Mouse (Mus musculus): Measurements from ENCODE around the gene Khdc3. TPM values are rescaled to one million over a fixed set of nuclear protein-coding genes. Genes with fewer than 3 reads are reported as not detected.
"Not testable (repeated sequence)": the region's sequence is repeated elsewhere in the genome, so short reads cannot be mapped to it uniquely, and the experiment has no call there.

The Khdc3 gene
- total and polyA plus RNA-seq, 3 experiments = 0.17 to 0.86 (median 0.84) TPM

DNA sequence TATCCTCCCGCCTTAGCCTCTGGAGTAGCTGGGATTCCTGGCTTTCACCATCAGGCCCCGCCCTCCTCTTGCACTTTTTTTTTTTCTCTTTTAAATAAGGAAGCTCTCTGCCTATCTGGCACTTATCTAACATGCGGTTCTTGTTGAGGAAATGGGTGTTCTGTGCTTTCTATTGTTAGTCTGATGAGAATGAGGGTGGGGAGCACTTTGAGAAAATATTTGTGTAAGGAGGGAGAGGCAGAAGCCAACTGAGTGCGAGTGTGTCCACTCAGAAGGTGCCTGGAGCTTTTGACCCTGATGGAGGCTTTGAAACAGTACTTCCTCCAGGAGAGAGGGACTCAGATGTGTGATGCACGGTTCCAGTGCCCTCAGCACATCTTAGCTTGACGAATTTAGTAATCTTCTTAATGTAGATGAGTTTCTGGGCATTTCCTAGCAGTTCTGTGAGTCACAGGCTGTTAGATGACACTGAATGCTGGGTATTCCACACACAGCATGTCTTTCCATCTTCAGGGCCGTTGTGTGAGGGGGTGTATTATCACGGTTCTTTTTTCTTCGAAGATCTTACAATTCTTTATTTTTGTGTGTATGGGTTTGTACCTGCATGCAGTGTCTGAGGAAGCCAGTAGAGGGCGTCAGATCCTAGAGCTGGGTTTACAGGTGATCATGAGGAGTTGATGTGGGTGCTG, 30.5 kb upstream of the Khdc3 start:
- no peak for DNase-seq (ENCODE audit: extremely low read depth)
- H3K4me2 ChIP-seq (ENCODE audit: insufficient read depth, low read depth, poor library complexity, severe bottlenecking) = no peak overlapping the region
- TF ChIP-seq CTCF (conservative IDR thresholded peaks at IDR 0.05 in 1 of 2, IDR thresholded peaks at IDR 0.05 in 1 of 2; ENCODE audit: low read depth in 2 of 2, low read length in 2 of 2) (peak in 1 of 2 experiments; percentile 21; a peak in 2 of 4 replicates), E2F4 (IDR thresholded peaks at IDR 0.05; ENCODE audit: insufficient replicate concordance, low read depth, low read length) (no peak)
- dilution Hi-C loops (cut with MboI; ENCODE audit: extremely low pct_ligation_motif_present, extremely low pct_unique_long_range_greater_than_20kb, low sequenced_read_pairs) (no loop called here), in situ Hi-C loops (cut with MboI; ENCODE audit: low pct_ligation_motif_present, low pct_unique_long_range_greater_than_20kb, low sequenced_read_pairs) (no loop called here)
- H3K9ac ChIP-seq (ENCODE audit: insufficient read depth, low read depth) = no peak overlapping the region
- H3K9me3 ChIP-seq (replicated peaks; ENCODE audit: low read length) = peaks cover 1% of the 10 kb centered on the region
- H3K4me3 ChIP-seq (replicated peaks in 1 of 3; ENCODE audit: low read depth in 2 of 3, low read length in 2 of 3, poor library complexity in 1 of 3) = no peak overlapping the region
- H3K36me3 ChIP-seq (replicated peaks in 1 of 2; ENCODE audit: control insufficient read depth in 1 of 2, insufficient read depth in 1 of 2, low read length in 1 of 2) = peaks cover 0 to 43% of the 10 kb centered on the region in 2 experiments
- no peak overlapping the region for H3K27ac ChIP-seq (ENCODE audit: insufficient read depth, low read depth)
- no peaks in the 10 kb centered on the region; the same call in 1 of the 2 replicates for H3K79me2 ChIP-seq (replicated peaks; ENCODE audit: control insufficient read depth, extremely low read depth, insufficient read depth, poor library complexity, severe bottlenecking)
- H3K27me3 ChIP-seq (replicated peaks) = no peaks in the 10 kb centered on the region
- H3K4me1 ChIP-seq (ENCODE audit: control insufficient read depth in 1 of 2, insufficient read depth in 2 of 2) = peaks cover 8 to 26% of the 10 kb centered on the region in 2 experiments

DNA sequence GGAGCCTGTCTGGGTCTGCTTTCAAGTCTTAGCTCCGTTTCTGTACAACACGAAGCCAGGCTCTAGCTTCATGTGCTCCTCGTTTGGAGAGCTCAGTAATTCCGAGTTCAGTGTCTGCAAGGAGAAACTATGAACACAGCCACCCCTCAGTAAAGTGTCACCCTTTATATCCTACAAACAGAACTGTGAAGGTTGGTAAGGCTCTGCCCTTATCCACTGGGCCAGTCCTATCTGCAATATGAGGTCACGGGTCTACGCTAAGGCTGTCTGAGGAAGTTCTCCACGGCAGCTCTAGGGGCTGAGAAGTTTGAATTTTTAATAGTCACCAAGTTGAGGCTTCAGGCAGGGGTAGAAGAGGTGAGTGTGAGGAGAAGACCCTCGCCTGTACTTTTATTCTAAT, 29.2 kb upstream of the Khdc3 start:
- peaks cover 8 to 26% of the 10 kb centered on the region in 2 experiments for H3K4me1 ChIP-seq (ENCODE audit: control insufficient read depth in 1 of 2, insufficient read depth in 2 of 2)

DNA sequence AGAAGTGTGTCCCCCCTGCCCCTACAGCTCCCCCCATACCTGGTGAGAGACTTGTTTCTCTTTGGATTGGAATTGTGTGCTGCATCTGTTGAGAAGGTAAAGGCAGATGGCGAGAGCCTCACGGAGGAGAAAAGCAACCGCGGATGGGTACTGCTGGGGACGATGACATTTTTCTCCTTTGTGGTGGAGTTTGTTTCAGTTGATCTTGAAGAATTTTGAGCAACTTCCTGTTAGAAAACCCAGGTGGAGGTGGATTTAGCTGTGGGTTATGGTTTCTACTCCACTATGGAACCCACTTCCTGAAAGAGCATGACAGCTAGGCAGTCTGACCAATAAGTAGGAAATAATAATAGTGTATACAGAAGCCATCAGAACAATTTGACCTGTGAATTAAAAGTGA, 28.5 kb upstream of the Khdc3 start:
- peaks cover 8 to 26% of the 10 kb centered on the region in 2 experiments for H3K4me1 ChIP-seq (ENCODE audit: control insufficient read depth in 1 of 2, insufficient read depth in 2 of 2)
- dilution Hi-C loops (cut with MboI; ENCODE audit: extremely low pct_ligation_motif_present, extremely low pct_unique_long_range_greater_than_20kb, low sequenced_read_pairs) = no loop called here
- TF ChIP-seq BHLHE40 (IDR thresholded peaks at IDR 0.05; ENCODE audit: low read depth, low read length) (no peak), CHD1 (IDR thresholded peaks at IDR 0.05; ENCODE audit: low read depth, low read length) (no peak), NRF1 (IDR thresholded peaks at IDR 0.05; ENCODE audit: low read depth, low read length) (no peak), UBTF (IDR thresholded peaks at IDR 0.05; ENCODE audit: low read depth, low read length) (no peak), MAFK (IDR thresholded peaks at IDR 0.05; ENCODE audit: insufficient replicate concordance, low read length) (no peak), MAZ (IDR thresholded peaks at IDR 0.05; ENCODE audit: low read depth, low read length) (no peak), EP300 (IDR thresholded peaks at IDR 0.05; ENCODE audit: low read length) (no peak), MXI1 (IDR thresholded peaks at IDR 0.05; ENCODE audit: low read depth, low read length) (no peak), MYC (IDR thresholded peaks at IDR 0.05; ENCODE audit: low read depth, low read length) (no peak), CTCF (conservative IDR thresholded peaks at IDR 0.05 in 1 of 2, IDR thresholded peaks at IDR 0.05 in 1 of 2; ENCODE audit: low read depth in 2 of 2, low read length in 2 of 2) (no peak), HCFC1 (IDR thresholded peaks at IDR 0.05; ENCODE audit: low read depth, low read length) (no peak), ELF1 (IDR thresholded peaks at IDR 0.05; ENCODE audit: low read depth, low read length) (no peak), MEF2A (IDR thresholded peaks at IDR 0.05; ENCODE audit: borderline replicate concordance, low read depth, low read length) (no peak), IRF4 (IDR thresholded peaks at IDR 0.05; ENCODE audit: low read depth, low read length) (no peak)
- DNase-seq (ENCODE audit: extremely low read depth) = no peak
- no peak overlapping the region for H3K4me2 ChIP-seq (ENCODE audit: insufficient read depth, low read depth, poor library complexity, severe bottlenecking)
- H3K27me3 ChIP-seq (replicated peaks) = no peaks in the 10 kb centered on the region
- H3K36me3 ChIP-seq (replicated peaks in 1 of 2; ENCODE audit: control insufficient read depth in 1 of 2, insufficient read depth in 1 of 2, low read length in 1 of 2) = peaks cover 6 to 53% of the 10 kb centered on the region in 2 experiments
- H3K79me2 ChIP-seq (replicated peaks; ENCODE audit: control insufficient read depth, extremely low read depth, insufficient read depth, poor library complexity, severe bottlenecking) = no peaks in the 10 kb centered on the region; the same call in 1 of the 2 replicates
- in situ Hi-C loops (cut with MboI; ENCODE audit: low pct_ligation_motif_present, low pct_unique_long_range_greater_than_20kb, low sequenced_read_pairs) = no loop called here
- H3K27ac ChIP-seq (ENCODE audit: insufficient read depth, low read depth) = no peak overlapping the region
- peaks cover 1% of the 10 kb centered on the region for H3K9me3 ChIP-seq (replicated peaks; ENCODE audit: low read length)
- H3K9ac ChIP-seq (ENCODE audit: insufficient read depth, low read depth) = no peak overlapping the region
- H3K4me3 ChIP-seq (replicated peaks in 1 of 3; ENCODE audit: low read depth in 2 of 3, low read length in 2 of 3, poor library complexity in 1 of 3) = no peak overlapping the region

More for the DNA sequence above, 29.2 kb upstream of the Khdc3 start:
- no peak overlapping the region for H3K4me3 ChIP-seq (replicated peaks in 1 of 3; ENCODE audit: low read depth in 2 of 3, low read length in 2 of 3, poor library complexity in 1 of 3)
- H3K79me2 ChIP-seq (replicated peaks; ENCODE audit: control insufficient read depth, extremely low read depth, insufficient read depth, poor library complexity, severe bottlenecking) = no peaks in the 10 kb centered on the region; the same call in 1 of the 2 replicates
- H3K36me3 ChIP-seq (replicated peaks in 1 of 2; ENCODE audit: control insufficient read depth in 1 of 2, insufficient read depth in 1 of 2, low read length in 1 of 2) = peaks cover 6 to 56% of the 10 kb centered on the region in 2 experiments
- no peak overlapping the region for H3K27ac ChIP-seq (ENCODE audit: insufficient read depth, low read depth)
- peaks cover 1% of the 10 kb centered on the region for H3K9me3 ChIP-seq (replicated peaks; ENCODE audit: low read length)
- no peak overlapping the region for H3K4me2 ChIP-seq (ENCODE audit: insufficient read depth, low read depth, poor library complexity, severe bottlenecking)
- TF ChIP-seq MAZ (IDR thresholded peaks at IDR 0.05; ENCODE audit: low read depth, low read length) = no peak
- no peak for TF ChIP-seq IRF4 (IDR thresholded peaks at IDR 0.05; ENCODE audit: low read depth, low read length)
- no peak for TF ChIP-seq GABPA (IDR thresholded peaks at IDR 0.05; ENCODE audit: insufficient replicate concordance, low read depth, low read length)
- no peak for TF ChIP-seq MYC (IDR thresholded peaks at IDR 0.05; ENCODE audit: low read depth, low read length)
- H3K27me3 ChIP-seq (replicated peaks) = no peaks in the 10 kb centered on the region
- in situ Hi-C loops (cut with MboI; ENCODE audit: low pct_ligation_motif_present, low pct_unique_long_range_greater_than_20kb, low sequenced_read_pairs) = no loop called here
- dilution Hi-C loops (cut with MboI; ENCODE audit: extremely low pct_ligation_motif_present, extremely low pct_unique_long_range_greater_than_20kb, low sequenced_read_pairs) = no loop called here
- H3K9ac ChIP-seq (ENCODE audit: insufficient read depth, low read depth) = no peak overlapping the region
- DNase-seq (ENCODE audit: extremely low read depth) = no peak

DNA sequence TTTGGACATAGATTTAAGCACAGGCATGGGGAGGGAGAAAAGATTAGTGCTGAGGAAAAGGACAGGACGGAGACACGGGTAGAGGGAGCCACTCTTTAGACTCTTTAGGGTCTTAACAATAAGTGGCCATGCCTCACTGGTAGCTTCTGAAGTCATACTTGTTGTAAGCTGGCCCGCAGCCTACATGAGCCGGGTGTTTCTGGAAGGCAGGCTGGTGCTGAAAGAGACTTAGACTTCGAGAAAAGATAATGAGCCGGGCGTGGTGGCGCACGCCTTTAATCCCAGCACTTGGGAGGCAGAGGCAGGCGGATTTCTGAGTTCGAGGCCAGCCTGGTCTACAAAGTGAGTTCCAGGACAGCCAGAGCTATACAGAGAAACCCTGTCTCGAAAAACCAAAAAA, 22.3 kb upstream of the Khdc3 start:
- H3K4me2 ChIP-seq (ENCODE audit: insufficient read depth, low read depth, poor library complexity, severe bottlenecking); H3K27me3 ChIP-seq (replicated peaks); H3K9ac ChIP-seq (ENCODE audit: insufficient read depth, low read depth); DNase-seq (ENCODE audit: extremely low read depth); dilution Hi-C loops (cut with MboI; ENCODE audit: extremely low pct_ligation_motif_present, extremely low pct_unique_long_range_greater_than_20kb, low sequenced_read_pairs); H3K79me2 ChIP-seq (replicated peaks; ENCODE audit: control insufficient read depth, extremely low read depth, insufficient read depth, poor library complexity, severe bottlenecking); H3K4me3 ChIP-seq (replicated peaks in 1 of 3; ENCODE audit: low read depth in 2 of 3, low read length in 2 of 3, poor library complexity in 1 of 3); H3K9me3 ChIP-seq (replicated peaks; ENCODE audit: low read length); H3K27ac ChIP-seq (ENCODE audit: insufficient read depth, low read depth): not testable (repeated sequence)
- H3K36me3 ChIP-seq (replicated peaks in 1 of 2; ENCODE audit: control insufficient read depth in 1 of 2, insufficient read depth in 1 of 2, low read length in 1 of 2) = peaks cover 6 to 49% of the 10 kb centered on the region in 2 experiments
- in situ Hi-C loops (cut with MboI; ENCODE audit: low pct_ligation_motif_present, low pct_unique_long_range_greater_than_20kb, low sequenced_read_pairs) = loop anchor here (25.0 kb wide), 1 partner anchor 317 kb away; no protein-coding TSS in a partner anchor
- H3K4me1 ChIP-seq (ENCODE audit: control insufficient read depth in 1 of 2, insufficient read depth in 2 of 2) = peaks cover 5 to 26% of the 10 kb centered on the region in 2 experiments; a peak in 3 of 4 replicates
